Mouse (Mus musculus) ES-Bruce4 (cell line): ENCODE data around the gene Dlgap5.

Source experiments
- CTCF ChIP-seq: IDR thresholded peaks from one replicate; pipeline ENCODE4 v1.8.1; 2011; ENCODE audit warnings: low read depth, low read length
- EP300 ChIP-seq: IDR thresholded peaks from 2 replicates; pipeline ENCODE4 v1.6.1; 2011; ENCODE audit warnings: low read depth, low read length; ENCODE audit not compliant: insufficient read depth
- POLR2A ChIP-seq: IDR thresholded peaks from one replicate; pipeline ENCODE4 v1.8.1; 2011; ENCODE audit warnings: low read length; ENCODE audit not compliant: insufficient read depth

- TF ChIP-seq POLR2A (no peak), CTCF (no peak), EP300 (no peak)
Observed at GRCm38 (mm10) chr14:47395462-47396026, 22.7 kb downstream of the Dlgap5 start.
